Mouse (Mus musculus) heart, embryonic 16.5 days (tissue): ENCODE measurements around the gene Vps52. TPM values are rescaled to one million over a fixed set of nuclear protein-coding genes. Genes with fewer than 3 reads are reported as not detected.

ENCODE experiments used
- ATAC-seq: fragments of 200-750 bp; cut with Nextera tagmentation; replicated peaks from 2 replicates; pipeline ENCODE4 v1.8.0; 2017; ENCODE audit warnings: moderate number of reproducible peaks; ENCODE audit not compliant: insufficient read depth, low FRiP score; ENCODE audit errors: extremely low read depth
- H3K27ac ChIP-seq: fragments of 300-500 bp; sonication (generic); 2 replicates; pipeline ENCODE4 v1.5.1; 2014; ENCODE audit warnings: mild to moderate bottlenecking, low read length, control low read depth, moderate library complexity
- H3K27me3 ChIP-seq: fragments of 300-500 bp; sonication (generic); 2 replicates; pipeline ENCODE4 v1.6.1; 2014; ENCODE audit warnings: low read length, mixed read lengths; ENCODE audit not compliant: control insufficient read depth, insufficient read depth
- H3K36me3 ChIP-seq: fragments of 300-500 bp; sonication (generic); 2 replicates; pipeline ENCODE4 v1.6.1; 2014; ENCODE audit not compliant: control insufficient read depth, insufficient read depth
- H3K4me1 ChIP-seq: fragments of 300-500 bp; sonication (generic); 2 replicates; pipeline ENCODE4 v1.6.1; 2014; ENCODE audit warnings: low read length, mixed read lengths; ENCODE audit not compliant: control insufficient read depth, insufficient read depth
- H3K4me2 ChIP-seq: fragments of 300-500 bp; sonication (generic); 2 replicates; pipeline ENCODE4 v1.6.1; 2014; ENCODE audit warnings: low read depth, mild to moderate bottlenecking, control low read depth, low read length
- H3K4me3 ChIP-seq: fragments of 300-500 bp; sonication (generic); 2 replicates; pipeline ENCODE4 v1.5.1; 2014; ENCODE audit warnings: mild to moderate bottlenecking, control low read depth, low read length
- H3K9ac ChIP-seq: fragments of 300-500 bp; sonication (generic); 2 replicates; pipeline ENCODE4 v1.6.1; 2014; ENCODE audit warnings: low read length, control low read depth
- H3K9me3 ChIP-seq: fragments of 300-500 bp; sonication (generic); replicated peaks from 2 replicates; pipeline ENCODE4 v1.6.1; 2016; ENCODE audit warnings: low read length; ENCODE audit not compliant: control insufficient read depth
- WGBS: fragments of 180-500 bp; shearing (Covaris S2); extraction: QIAGEN DNeasy Blood & Tissue Kit; methylation state at CpG from one replicate; pipeline ENCODE4 v1.1.7; 2014; 5-methylcytosine and 5-hydroxymethylcytosine counted together
- polyA plus RNA-seq: library from polyadenylated mRNA; unstranded; fragments of >200 nt; fragmentation: Nextera tagmentation; extraction: Ambion mirVana; gene quantifications from 2 replicates; pipeline ENCODE4 v1.2.1, GENCODE M21; 2015

Vps52 gene
- polyA plus RNA-seq, 1 experiment from 2014 or later: 39.7 TPM

DNA sequence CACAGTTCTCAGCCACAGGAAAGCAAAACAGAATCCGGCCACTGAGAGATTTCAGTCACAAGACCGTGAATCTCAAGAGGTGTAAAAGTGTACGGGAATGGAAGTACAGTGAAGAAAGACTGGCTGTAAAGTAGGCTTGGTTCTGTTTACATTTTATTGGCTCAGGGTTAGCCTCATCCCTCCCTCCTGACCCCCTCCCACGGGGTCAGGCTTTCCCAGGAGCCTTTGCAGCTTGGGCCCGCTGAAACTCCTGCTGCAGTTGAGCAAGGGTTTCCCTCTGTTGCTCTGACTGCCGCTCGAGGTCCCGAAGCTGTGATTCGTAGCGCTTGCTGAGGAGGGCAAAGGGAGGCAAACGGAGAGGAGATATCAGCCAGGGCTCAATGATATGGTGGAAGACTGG is 16.8 kb upstream of the Vps52 start:
- no peaks in the 10 kb centered on the region for H3K27me3 ChIP-seq
- H3K4me1 ChIP-seq: peaks cover 15% of the 10 kb centered on the region
- H3K36me3 ChIP-seq: peaks cover 20% of the 10 kb centered on the region
- no peak overlapping the region for H3K9ac ChIP-seq
- H3K27ac ChIP-seq: no peak overlapping the region
- no peak for ATAC-seq
- no peak overlapping the region for H3K4me2 ChIP-seq
- H3K9me3 ChIP-seq: no peaks in the 10 kb centered on the region
- 78% methylated on average over 11 of the region's 11 CpGs for WGBS
- H3K4me3 ChIP-seq: no peak overlapping the region

- Histone ChIP-seq H3K4me3 (peak within 1 kb of the TSS; percentile 87), H3K27me3 (no peaks in the 10 kb centered on the region), H3K9me3 (no peaks in the 10 kb centered on the region), H3K4me2 (peak within 1 kb of the TSS; percentile 77), H3K27ac (0 out of 2 replicates have a peak within 1 kb of the TSS, but pooled peaks have one; percentile 44), H3K36me3 (peaks cover 26% of the 10 kb centered on the region), H3K4me1 (peaks cover 15% of the 10 kb centered on the region), H3K9ac (peak within 1 kb of the TSS; percentile 89)
- under 1% methylated on average over 36 of the region's 36 CpGs for WGBS
- ATAC-seq: peak; percentile 88
Measured at GRCm38 (mm10) chr17:33940206-33940805, 15.3 kb upstream of the Vps52 start, which contains the start of the genes Pfdn6 and Wdr46. Gene Pfdn6, minus strand, starts transcription at chr17:33940343. Gene Wdr46, plus strand, starts transcription at chr17:33940660.

- peaks cover 20% of the 10 kb centered on the region for H3K36me3 ChIP-seq
Measured at GRCm38 (mm10) chr17:33940981-33941380, 14.6 kb upstream of the Vps52 start.

GRCm38 (mm10) chr17:33941381-33941780 is 14.2 kb upstream of the Vps52 start:
- no peak overlapping the region for H3K27ac ChIP-seq
- peak overlapping the region; percentile 87 for H3K4me3 ChIP-seq
- peaks cover 19% of the 10 kb centered on the region for H3K36me3 ChIP-seq
- H3K9ac ChIP-seq: peak overlapping the region; percentile 89
- WGBS: 48% methylated on average over 19 of the region's 19 CpGs
- H3K4me1 ChIP-seq: peaks cover 15% of the 10 kb centered on the region
- H3K27me3 ChIP-seq: no peaks in the 10 kb centered on the region
- ATAC-seq: no peak
- H3K9me3 ChIP-seq: no peaks in the 10 kb centered on the region
- peak overlapping the region; percentile 77 for H3K4me2 ChIP-seq

More at GRCm38 (mm10) chr17:33940981-33941380, 14.6 kb upstream of the Vps52 start:
- Histone ChIP-seq H3K4me1 (peaks cover 15% of the 10 kb centered on the region), H3K4me2 (peak overlapping the region; percentile 77), H3K27me3 (no peaks in the 10 kb centered on the region), H3K9ac (peak overlapping the region; percentile 89), H3K27ac (no peak overlapping the region), H3K9me3 (no peaks in the 10 kb centered on the region), H3K4me3 (peak overlapping the region; percentile 87)
- 0 out of 2 replicates have a peak, but pooled peaks have one; percentile 12 for ATAC-seq
- under 1% methylated on average over 26 of the region's 26 CpGs for WGBS

GRCm38 (mm10) chr17:33943454-33943853 is 12.2 kb upstream of the Vps52 start:
- Histone ChIP-seq H3K36me3 (peaks cover 19% of the 10 kb centered on the region), H3K27me3 (no peaks in the 10 kb centered on the region), H3K4me2 (no peak overlapping the region), H3K4me3 (no peak overlapping the region), H3K4me1 (peaks cover 15% of the 10 kb centered on the region), H3K27ac (no peak overlapping the region), H3K9ac (no peak overlapping the region), H3K9me3 (no peaks in the 10 kb centered on the region)
- 92% methylated on average over 15 of the region's 15 CpGs for WGBS
- ATAC-seq: no peak

GRCm38 (mm10) chr17:33947430-33948089 is 8.1 kb upstream of the Vps52 start:
- WGBS: 78% methylated on average over 10 of the region's 10 CpGs
- Histone ChIP-seq H3K9me3 (no peaks in the 10 kb centered on the region), H3K4me2 (no peak overlapping the region), H3K27ac (no peak overlapping the region), H3K4me3 (no peak overlapping the region), H3K9ac (no peak overlapping the region), H3K4me1 (peaks cover 24% of the 10 kb centered on the region), H3K36me3 (peaks cover 27% of the 10 kb centered on the region), H3K27me3 (no peaks in the 10 kb centered on the region)
- no peak for ATAC-seq

DNA sequence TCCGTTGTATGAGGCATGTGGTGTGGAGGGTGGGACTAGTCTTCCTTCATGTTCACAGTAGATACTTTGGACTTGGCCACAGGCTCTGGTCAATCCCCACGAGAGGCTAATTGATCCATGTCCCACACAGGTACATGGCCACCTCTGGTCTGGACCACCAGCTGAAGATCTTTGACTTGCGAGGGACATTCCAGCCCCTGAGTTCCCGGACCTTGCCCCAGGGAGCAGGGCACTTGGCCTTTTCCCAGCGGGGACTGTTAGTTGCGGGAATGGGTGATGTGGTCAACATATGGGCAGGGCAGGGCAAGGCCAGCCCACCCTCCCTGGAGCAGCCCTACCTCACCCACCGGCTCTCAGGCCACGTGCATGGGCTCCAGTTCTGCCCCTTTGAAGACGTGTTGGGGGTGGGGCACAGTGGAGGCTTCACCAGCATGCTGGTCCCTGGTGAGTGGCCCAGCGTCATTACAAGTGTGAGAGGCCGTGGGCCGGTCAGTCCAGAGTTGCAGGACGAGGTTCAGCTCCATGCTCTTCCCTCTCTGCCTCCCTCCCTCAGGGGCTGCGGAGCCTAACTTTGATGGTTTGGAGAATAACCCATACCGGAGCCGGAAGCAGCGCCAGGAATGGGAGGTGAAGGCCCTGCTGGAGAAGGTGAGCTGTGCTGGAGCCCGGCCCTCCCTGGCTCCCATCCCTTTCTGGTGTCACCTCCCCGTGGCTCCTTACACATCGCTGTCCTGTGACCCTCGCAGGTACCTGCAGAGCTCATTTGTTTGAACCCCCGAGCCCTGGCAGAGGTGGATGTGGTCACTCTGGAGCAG is 7.3 kb upstream of the Vps52 start:
- Histone ChIP-seq H3K4me3 (no peak overlapping the region), H3K9me3 (no peaks in the 10 kb centered on the region), H3K27me3 (no peaks in the 10 kb centered on the region), H3K4me2 (no peak overlapping the region), H3K27ac (no peak overlapping the region), H3K9ac (no peak overlapping the region), H3K36me3 (peaks cover 32% of the 10 kb centered on the region), H3K4me1 (peaks cover 32% of the 10 kb centered on the region)
- no peak for ATAC-seq
- 85% methylated on average over 22 of the region's 22 CpGs for WGBS

DNA sequence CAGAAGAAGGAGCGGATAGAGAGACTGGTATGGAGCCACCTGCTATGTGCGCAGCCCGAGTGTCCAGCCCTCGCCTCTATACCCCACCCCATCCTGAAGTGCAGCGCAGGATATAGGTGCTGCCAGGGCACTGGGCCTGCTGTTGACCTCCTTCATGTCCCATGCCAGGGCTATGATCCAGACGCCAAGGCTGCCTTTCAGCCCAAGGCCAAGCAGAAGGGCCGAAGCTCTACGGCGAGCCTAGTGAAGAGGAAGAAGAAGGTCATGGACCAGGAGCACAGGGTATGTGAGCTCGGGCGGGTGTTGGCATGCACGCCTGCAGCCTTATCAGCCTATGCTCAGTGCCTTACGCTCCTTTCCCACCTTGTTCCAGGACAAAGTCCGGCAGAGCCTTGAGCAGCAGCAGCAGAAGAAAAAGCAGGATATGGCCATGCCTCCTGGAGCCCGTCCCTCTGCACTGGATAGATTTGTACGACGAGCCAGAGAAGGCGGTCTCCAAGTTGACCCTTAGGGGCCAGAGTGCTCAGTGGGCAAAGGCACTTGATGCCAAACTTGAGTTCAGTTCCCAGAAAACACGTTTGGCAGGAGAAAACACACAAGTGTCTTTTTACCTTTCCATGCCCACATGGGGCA is 6.6 kb upstream of the Vps52 start:
- WGBS: 86% methylated on average over 19 of the region's 19 CpGs

More for the DNA sequence above, 6.6 kb upstream of the Vps52 start:
- Histone ChIP-seq H3K9ac (no peak overlapping the region), H3K4me3 (no peak overlapping the region), H3K9me3 (no peaks in the 10 kb centered on the region), H3K27me3 (no peaks in the 10 kb centered on the region), H3K36me3 (peaks cover 36% of the 10 kb centered on the region), H3K4me2 (no peak overlapping the region), H3K27ac (no peak overlapping the region), H3K4me1 (peaks cover 39% of the 10 kb centered on the region)
- no peak for ATAC-seq
